Mouse (Mus musculus): ENCODE data around the gene B4galnt2.

- TF ChIP-seq GATA1 (IDR thresholded peaks at IDR 0.05; ENCODE audit: low read length) (no peak), TAL1 (IDR thresholded peaks at IDR 0.05; ENCODE audit: low read length) (no peak)
Measured at GRCm38 (mm10) chr11:95838999-95839868, 75.5 kb downstream of the B4galnt2 start.

All from erythroblast, embryonic 14.5 days (primary cell).